Mouse (Mus musculus) urinary bladder, adult 2 months (tissue): ENCODE measurements at regions not wholly inside any gene's neighbourhood (a gene's known extent, or its start where the extent isn't known, plus 50 kb on each side); places are given as distances from the start of the nearest gene placed in this dataset.
"Not testable (repeated sequence)": the region's sequence is repeated elsewhere in the genome, so short reads cannot be mapped to it uniquely, and the experiment has no call there.

ENCODE experiments used
- DNase-seq: peaks from one replicate; pipeline ENCODE4 v3.0.0; 2022; ENCODE audit warnings: low spot score

DNA sequence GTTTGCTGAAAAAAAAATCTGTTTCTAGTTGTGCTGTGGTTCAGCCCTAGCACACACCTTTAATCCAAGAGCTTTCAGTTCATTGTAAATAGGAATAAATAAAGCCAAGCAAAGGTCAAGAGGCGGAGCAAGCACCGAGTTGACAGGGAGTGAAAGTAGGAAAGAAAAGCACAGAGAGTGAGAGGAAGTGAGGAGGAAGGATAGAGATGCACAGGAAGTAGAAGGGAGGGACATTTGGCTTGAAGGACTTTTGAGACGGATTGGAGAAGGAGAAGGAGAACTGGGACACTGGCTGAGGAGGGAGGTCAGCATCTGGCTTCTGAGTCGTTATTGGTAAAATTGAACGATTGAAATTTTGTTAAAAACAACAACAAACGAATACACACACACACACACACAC lies 402.0 kb upstream of the Igfbp7 start:
- DNase-seq = no peak

DNA sequence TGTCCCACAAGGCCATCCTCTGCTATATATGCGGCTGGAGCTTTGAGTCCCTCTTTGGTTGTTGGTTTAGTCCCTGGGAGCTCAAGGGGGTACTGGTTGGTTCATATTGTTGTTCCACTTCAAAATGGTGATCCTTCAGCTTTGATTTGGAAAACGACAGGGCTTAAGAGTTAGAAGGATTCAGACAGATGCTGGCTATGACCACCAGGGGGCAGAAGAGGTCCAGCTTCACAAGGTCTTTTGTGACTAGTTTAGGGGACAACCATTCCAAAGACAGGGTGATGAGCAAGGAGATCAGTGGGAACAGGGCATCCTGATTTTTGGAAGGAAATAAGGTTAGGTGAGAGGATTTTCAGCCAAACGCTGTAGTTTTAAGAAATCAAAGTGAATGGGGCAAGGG lies 399.9 kb upstream of the Igfbp7 start:
- DNase-seq = no peak

DNA sequence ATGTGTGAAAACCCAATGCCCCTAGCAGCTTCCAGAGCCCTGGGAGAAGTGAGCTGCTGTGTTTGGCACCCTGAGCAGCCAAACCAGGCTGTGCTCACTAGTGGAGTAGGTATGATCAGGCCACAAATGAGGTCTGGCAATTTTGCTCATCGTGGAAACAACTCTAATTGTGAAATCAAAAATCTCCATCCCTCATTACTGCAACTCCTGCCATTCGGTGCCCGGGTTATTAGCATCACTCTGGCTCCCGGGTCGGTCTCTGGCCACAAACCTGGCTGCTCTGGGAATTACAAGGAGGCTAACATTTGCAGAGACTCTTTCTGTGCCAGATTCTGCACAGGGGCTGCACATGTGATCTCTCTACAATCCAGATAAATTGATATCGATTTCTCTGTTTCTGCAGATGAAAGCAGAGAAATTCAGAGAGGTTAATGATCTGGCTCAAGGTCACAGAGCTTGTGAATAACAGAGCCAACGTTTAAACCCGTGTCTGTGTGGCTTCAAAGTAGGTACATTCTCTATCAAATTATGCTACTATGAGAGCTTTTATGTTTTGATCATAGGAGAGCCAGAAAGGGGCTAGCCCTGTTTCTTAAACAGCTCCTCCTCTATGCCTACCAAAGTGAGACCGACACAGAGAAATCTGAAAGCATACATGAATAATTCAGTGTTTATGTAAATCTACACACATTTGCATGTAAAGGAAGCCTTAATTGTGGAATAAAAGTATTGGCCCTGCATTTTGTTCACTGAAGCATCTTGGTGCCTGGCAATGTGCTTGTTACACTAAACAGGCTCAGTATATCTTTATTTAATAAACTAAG lies 398.7 kb upstream of the Igfbp7 start:
- DNase-seq = no peak

DNA sequence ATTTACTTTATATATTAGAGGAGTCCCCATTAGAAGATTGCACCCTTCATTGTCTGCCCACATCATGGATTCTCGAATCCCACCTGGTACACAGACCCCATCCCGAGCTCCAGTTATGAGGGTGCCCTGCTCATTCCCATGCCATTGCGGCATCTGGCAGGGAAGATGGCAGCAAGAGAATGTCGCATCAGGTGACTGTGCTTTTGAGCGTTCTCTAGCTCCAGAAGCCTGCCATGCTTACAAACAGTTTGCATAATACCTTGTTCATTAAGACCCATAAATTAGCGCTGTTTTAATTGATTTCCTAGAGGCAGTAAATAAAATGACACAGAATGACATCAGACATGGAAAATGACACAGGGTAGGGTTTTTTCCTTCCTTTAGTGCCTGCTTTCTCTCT lies 398.0 kb upstream of the Igfbp7 start:
- DNase-seq = no peak

DNA sequence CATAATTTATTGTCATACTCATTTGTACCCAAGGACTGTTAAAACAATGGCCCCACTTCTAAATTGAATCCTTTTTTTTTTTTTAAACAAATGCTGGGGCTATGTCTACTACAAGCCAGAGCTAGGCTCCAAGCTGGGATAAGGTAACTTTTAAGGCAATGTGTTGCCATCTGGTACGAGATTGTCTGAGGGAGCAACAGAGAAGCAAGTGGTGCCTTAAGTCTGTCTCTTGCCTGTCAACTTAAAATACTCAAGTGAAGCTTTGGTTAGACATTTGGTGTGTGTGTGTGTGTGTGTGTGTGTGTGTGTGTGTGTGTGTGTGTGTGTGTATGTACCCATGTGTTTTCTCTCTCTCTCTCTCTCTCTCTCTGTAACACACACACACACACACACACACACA lies 397.5 kb upstream of the Igfbp7 start:
- no peak for DNase-seq

DNA sequence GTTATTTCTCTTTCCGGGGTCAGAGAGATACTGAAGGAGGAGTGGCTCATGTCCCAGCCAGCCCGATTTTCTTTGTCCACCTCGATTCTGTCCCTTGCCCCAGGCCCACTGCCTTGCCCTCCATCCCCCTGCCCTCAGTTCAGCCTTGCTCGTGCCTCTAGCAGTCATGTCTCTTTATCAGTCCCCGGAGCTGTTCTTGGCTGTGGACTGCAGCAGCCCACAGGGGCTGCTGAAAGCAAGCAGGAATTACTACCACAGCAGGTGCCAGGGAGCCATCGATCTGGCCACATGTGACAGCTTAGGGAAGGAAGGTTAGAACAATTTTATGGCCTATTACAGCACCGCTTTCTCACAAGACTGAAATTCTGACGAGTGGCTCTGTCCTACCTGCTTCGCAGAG lies 396.3 kb upstream of the Igfbp7 start:
- DNase-seq = no peak

DNA sequence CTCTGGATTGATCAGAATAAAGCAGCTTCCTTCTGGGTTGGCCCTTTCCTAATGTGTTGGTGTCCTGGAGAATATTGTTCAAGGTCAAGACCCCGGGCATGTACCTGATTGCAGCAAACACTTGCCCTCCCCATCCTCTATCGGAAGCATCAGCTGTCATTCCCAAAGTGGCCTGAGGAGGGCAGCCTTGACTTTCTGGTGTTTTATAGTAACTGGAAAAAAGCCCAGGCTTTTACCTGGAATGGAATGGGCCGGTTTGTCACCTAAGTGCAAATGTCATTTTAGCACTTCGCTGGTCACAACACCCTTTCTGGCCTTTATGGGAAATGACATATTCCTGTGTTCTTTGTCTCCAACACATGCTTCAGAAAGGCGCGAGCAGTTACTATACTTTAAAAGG lies 395.7 kb upstream of the Igfbp7 start:
- DNase-seq = no peak

DNA sequence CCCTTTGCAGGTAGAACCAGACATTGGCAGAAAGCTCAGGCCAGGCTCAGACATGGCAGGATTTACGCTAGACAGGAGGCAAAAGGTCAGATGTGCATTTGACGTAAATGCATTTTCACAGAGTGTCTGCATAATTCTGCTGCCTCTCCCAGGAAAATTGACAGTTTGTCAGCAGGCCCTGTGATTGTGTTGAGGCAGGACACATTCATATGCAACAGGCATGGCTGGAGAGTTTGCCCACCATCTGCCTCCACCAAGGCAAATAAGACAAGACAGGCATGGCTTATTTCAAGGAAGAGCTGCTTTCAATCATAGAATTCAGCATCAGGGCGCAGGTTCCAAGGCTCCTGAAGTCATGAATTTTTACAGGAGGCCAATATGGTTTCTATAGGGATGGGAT lies 389.1 kb upstream of the Igfbp7 start:
- DNase-seq = no peak

DNA sequence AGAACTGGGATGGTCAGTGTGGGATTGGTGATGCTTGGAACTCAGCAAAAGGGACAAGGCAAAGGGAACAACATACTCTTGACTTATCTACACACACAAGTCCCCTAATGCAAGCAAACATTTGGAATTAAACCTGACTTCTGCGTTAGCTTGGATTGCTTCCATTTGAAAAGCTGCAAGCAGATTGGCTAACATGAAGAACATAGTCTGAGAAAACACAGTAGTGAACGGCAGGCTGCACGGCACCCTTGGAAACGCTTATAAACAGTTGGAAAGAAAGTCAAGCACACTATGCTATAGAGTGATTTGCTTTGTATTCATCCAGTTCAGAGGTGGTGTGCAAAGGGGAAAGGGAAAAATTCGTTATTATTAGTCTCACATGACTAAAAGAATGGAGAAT lies 387.9 kb upstream of the Igfbp7 start:
- no peak for DNase-seq

DNA sequence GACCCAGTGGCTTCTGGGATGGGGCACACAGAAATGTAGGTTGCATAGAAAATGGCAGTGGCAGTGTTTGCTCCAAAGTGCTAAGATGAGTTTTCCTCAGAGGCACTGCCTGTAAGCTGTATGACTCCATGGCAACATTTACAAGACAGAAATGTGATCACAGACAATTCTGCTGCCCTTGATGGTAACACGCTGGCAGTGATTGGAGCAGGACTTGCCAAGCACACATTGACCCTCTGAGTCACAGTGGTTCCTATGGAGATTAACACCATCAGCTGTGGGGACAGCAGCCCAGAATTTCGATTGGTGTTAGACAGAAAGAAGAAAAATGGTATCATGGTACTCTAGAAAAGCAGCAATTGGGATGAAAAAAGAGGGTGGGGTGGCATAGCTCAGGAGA lies 376.1 kb upstream of the Igfbp7 start:
- DNase-seq = no peak

DNA sequence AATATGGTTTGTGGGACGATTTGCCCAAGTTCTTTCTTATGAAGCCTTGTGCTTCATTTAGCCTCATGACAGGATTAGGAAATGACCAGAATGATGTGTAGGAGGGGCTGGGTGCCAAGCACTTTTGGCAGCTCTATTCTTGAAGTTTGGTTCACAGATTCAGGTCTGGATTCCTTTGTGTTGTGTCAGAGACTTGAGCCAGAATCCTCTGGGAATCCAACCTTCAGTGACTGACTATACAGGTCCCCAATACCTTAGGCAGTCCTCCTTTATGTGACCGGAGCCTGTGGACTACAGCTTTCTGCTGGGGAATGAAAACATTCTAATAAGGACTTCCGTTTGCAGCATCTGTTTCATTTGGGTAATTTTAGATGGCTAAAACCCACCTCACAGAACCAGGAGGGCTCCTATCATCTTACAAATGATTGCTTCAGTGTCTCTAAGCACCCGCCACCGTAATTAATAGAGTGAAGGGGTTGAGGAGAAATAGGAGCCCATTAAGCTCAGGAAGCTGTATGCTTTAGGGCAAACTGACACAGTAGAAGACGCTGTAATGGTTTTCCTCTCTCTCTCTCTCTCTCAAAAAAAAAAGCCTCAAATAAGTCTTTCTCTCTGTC lies 354.7 kb upstream of the Igfbp7 start:
- DNase-seq = no peak

DNA sequence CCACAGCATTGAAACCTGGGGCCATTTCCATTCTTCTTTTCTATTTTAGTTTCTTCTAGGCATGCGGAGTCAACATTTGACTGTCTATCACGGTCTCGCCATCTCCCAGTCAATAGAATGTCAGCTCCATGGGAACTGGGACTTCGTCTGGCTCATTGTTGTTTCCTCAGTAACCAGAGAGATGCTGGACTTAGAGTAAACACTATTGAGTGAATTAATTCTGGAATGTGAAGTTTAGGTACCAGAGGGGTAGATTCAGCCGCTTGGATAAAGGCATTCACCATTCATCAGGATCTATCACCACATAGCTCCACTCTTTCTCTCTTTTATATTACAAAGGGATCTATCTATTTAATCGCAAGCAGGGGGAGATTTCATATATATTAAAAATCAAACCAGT lies 354.2 kb upstream of the Igfbp7 start:
- DNase-seq = no peak

DNA sequence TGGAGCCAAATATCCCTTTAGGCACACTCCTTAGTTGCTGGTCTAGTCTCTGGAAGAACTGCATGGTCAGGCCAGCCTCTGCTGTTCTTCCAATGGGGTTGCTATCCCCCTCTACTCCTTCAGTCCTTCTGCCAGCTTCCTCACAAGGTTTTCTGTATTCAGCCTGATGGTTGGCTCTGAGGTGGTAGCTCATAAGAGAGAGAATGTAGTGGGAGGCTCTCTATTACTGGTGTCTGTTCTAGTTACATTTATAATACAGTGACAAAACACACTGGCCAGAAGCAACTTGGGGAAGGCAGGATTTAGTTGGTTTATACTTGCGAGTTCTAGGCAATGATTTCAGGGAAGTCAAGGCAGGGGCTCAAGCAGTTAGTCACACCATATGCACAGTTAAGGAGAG lies 341.1 kb upstream of the Igfbp7 start:
- DNase-seq = no peak

DNA sequence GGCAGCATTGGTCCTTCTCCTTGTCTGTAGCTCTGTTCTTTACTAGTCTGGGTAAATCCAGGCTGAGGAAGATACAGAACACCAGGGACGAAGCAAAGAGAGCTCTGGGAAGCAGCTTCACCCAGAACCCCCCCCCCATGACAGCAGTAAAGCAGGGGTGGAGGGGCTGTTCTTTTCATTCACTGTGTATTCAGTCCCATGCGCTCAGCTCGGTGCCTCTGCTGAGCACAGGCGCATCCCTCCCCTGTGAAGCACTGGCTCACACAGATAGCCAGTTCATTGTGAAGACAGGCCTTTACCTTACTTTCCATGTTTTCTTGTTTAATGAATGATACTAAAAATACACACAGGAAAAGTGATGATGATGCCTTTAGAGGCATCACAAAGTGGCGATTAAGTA lies 338.8 kb upstream of the Igfbp7 start:
- no peak for DNase-seq

DNA sequence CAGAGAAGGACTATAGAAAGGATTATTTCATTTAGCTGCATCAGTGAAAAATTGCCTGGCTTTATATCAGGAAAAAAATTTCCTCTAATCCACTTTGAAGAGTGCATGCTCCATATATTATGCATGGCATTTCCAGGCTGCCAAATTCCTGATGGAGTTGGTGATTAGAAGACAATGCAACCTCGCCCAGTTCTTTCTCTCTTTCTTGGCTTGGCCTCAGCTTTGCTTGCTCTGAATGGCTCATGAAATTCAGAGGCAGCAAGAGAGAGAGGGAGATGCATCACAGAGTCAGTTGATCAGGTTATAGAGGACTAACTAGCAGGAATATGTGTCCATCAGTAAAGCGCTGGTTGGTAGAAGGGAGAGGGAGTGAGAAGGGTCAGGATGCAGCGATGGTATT lies 335.6 kb upstream of the Igfbp7 start:
- DNase-seq = no peak

DNA sequence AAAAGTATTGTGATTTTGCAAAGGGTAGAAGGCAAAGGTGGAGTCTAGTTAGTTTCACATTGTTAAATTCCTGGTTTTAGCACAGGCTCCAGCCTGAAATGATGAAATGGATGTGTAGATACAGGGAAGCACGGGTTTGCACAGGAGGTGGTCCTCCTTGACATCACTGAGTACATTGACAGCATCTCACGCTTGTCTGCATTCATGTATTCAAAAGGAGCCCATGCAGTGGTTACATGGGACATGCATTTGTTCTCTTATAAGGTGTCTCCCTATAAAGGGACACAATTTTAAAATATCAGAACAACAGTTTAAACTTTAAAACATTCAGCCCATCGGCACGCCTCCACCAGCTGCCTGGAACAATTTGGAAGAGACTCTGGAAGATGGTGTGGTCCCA lies 322.4 kb upstream of the Igfbp7 start:
- DNase-seq = not testable (repeated sequence)

DNA sequence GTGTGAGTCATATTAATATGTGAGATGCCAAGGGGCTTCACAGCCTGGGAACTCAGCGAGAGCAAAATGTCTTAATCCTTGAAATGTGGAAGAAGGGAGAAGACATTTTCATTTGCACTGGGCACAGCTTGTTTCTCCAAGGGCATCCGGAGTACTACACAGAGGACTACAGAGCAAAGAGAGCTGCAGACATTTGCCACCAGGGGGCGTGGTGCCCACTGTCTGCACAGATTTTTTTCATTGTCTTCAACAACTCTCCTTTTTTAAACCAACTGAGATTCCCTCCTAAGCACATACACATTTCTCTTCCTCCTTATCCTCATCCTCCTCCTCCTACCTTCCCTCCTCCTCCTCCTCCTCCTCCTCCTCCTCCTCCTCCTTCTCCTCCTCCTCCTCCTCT lies 273.8 kb upstream of the Igfbp7 start:
- DNase-seq = no peak

DNA sequence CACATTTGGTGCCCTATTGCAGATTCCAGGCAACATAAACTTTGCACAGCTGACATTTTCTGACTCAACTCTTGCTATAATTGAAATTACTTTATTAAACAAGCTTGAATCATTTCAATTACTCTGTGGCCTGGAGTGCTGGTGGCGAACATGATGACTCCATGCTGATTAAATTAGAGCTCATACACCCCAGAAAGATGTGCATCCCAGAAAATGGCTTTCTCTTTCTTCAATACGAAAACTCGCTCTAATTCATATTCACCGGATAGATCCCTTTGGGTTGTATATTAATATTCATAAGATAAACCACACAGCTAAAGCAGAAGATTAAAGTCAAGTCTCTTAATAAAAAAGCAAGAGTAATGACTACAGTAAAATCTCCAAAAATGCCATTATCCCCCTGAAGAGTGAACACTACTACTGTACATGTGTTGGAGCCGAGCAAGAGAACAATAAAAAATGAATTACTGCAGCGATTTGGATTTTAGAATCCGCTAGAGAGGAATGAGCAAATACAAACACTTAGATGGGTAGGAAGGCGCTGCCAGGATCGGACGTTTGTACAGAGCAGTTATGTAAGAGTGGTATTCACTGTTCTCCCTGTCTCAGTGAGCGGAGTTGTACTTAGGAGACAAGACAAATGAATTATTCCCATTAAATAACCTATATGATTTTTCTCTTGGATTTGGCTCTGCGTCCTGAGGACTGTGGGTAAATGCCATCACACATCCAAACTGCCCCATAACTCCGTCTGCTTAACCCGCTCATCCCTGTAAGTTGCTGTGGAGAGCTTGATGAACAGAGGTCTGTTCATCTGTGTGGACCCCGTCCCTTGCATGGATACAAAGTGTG lies 264.5 kb upstream of the Igfbp7 start:
- no peak for DNase-seq

DNA sequence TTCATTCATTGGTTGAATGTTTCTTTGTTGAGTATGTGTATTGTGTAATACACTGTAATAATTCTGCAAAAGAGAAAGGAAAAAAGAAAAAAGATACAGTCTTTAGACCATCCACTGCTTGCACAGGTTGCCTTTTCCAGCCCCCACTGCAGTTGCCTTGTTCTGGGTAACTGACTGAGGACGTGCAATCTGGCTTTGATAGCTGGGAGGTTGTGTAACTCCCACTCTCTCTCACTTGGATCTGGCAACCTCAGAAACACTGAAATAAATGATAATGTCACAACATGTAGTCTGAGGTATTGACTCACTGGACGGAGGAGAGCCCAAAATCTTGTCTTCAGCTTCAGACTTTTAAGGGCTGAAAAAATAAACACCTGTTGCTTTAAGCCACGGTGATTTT lies 255.3 kb upstream of the Igfbp7 start:
- no peak for DNase-seq

DNA sequence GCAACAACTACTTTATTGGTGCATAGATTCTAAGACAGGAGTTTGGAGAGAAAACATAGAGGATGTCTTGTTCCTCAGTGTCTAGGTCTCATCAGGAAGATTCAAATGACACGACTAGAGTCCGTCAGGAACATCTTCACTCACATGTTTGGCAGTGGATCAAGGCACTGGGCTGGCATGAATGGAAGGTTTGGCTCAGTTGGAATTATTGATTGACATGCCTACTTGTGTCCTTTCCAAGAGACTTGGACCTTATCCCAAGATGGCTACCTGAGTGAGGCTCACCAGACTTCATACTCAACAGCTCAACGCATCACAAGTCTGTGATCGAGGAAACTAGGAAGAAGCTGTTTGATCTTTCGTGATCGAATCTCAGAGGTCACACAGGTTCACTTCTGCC lies 251.2 kb upstream of the Igfbp7 start:
- DNase-seq = no peak

DNA sequence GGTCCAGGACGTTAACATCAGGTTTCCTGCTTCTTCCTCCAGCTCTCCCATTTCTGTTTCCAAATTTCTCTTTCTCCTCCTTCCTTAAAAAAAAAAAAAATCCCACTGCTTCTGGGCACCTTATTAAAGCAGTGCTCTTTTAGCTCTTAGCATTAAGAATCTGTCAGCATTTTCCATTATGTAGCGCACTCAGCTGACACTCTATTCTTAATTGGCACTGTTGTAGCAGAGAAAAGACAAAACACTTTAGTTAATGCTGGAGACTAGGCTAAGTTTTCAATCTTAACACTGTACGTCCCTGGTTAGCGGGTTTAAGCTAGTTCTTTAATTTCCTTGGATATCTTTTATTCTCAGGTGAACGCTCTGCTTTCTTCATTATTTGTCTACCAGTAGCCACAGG lies 236.8 kb upstream of the Igfbp7 start:
- DNase-seq = no peak

DNA sequence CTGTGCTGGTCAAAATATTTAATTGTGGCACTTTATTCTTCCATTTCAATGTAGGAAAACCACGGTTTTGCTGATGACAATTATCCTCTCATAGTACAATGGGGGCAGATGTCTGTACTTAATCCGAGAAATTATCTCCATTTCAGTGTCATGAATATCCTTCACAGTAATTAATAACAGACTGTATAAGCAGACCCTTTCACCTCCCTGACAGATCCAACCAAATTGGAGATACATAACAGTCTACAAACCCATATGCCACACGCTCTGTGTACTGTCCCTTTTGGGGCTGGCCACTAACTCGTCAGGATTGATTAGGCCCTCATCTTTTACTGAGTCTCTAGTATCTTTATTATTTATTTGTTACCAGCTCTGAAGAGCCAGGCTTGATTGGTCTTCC lies 212.6 kb upstream of the Igfbp7 start:
- no peak for DNase-seq

DNA sequence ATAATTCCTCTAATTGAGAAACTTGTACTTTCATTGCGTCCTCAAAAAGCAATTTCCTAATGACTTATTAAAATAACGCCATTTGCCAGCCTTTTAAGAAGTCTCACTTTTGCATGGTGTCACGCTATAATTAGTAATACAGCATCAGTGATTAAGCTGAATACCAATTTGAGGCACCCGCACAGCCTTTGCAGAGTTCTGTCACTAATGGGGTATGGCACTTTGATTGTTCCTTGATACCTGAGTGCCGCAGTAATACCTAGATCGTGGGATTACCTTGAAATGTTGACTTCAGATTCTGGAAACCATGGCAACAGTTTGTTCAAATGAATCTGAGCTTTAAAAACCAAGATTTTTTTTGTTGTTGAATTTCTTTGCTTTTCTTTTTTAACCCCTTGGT lies 202.7 kb upstream of the Igfbp7 start:
- no peak for DNase-seq
